Mouse (Mus musculus): Measurements from ENCODE around the gene Gm20695.

Gm20695 gene

GRCm38 (mm10) chr16:3895173-3895792, 10.8 kb downstream of the Gm20695 start:
- no peak for DNase-seq (ENCODE audit: low read depth, low spot score)

GRCm38 (mm10) chr16:3896046-3896445, 11.6 kb downstream of the Gm20695 start:
- no peak for DNase-seq (ENCODE audit: low read depth, low spot score)

- DNase-seq (ENCODE audit: low read depth, low spot score), result no peak
These were observed 12.1 kb downstream of the Gm20695 start for GRCm38 (mm10) chr16:3896553-3896952.

- no peak for DNase-seq (ENCODE audit: low read depth, low spot score)
These were observed 23.0 kb downstream of the Gm20695 start for GRCm38 (mm10) chr16:3907471-3907870.

GRCm38 (mm10) chr16:3908537-3909111, 24.2 kb downstream of the Gm20695 start, which contains the start of the genes 1700037C18Rik and Cluap1:
TSS of gene 1700037C18Rik (minus strand) at chr16:3908689.
TSS of gene Cluap1 (plus strand) at chr16:3908801.
- DNase-seq (ENCODE audit: low read depth, low spot score), result peak; percentile 95

- no peak for DNase-seq (ENCODE audit: low read depth, low spot score)
These were observed 24.7 kb downstream of the Gm20695 start for GRCm38 (mm10) chr16:3909118-3909517.

GRCm38 (mm10) chr16:3920756-3921155, 36.3 kb downstream of the Gm20695 start:
- no peak for DNase-seq (ENCODE audit: low read depth, low spot score)

- DNase-seq (ENCODE audit: low read depth, low spot score), result no peak
These were observed 39.1 kb downstream of the Gm20695 start for GRCm38 (mm10) chr16:3923515-3923914.

- peak; percentile 55 for DNase-seq (ENCODE audit: low read depth, low spot score)
These were observed 39.5 kb downstream of the Gm20695 start for GRCm38 (mm10) chr16:3923966-3924365.

GRCm38 (mm10) chr16:3928582-3928981, 44.1 kb downstream of the Gm20695 start:
- DNase-seq (ENCODE audit: low read depth, low spot score), result no peak

GRCm38 (mm10) chr16:3929151-3929550, 44.7 kb downstream of the Gm20695 start:
- DNase-seq (ENCODE audit: low read depth, low spot score), result no peak

- no peak for DNase-seq (ENCODE audit: low read depth, low spot score)
These were observed 49.1 kb downstream of the Gm20695 start for GRCm38 (mm10) chr16:3933536-3933935.

GRCm38 (mm10) chr16:3934091-3934490, 49.6 kb downstream of the Gm20695 start:
- no peak for DNase-seq (ENCODE audit: low read depth, low spot score)

GRCm38 (mm10) chr16:3934701-3935100, 50.3 kb downstream of the Gm20695 start:
- no peak for DNase-seq (ENCODE audit: low read depth, low spot score)

- no peak for DNase-seq (ENCODE audit: low read depth, low spot score)
These were observed 66.7 kb downstream of the Gm20695 start for GRCm38 (mm10) chr16:3951141-3951540.

GRCm38 (mm10) chr16:3956369-3956768, 71.9 kb downstream of the Gm20695 start:
- DNase-seq (ENCODE audit: low read depth, low spot score), result no peak

- no peak for DNase-seq (ENCODE audit: low read depth, low spot score)
These were observed 74.8 kb downstream of the Gm20695 start for GRCm38 (mm10) chr16:3959261-3959660.

GRCm38 (mm10) chr16:3964990-3965389, 80.5 kb downstream of the Gm20695 start:
- no peak for DNase-seq (ENCODE audit: low read depth, low spot score)

- no peak for DNase-seq (ENCODE audit: low read depth, low spot score)
These were observed 81.1 kb downstream of the Gm20695 start for GRCm38 (mm10) chr16:3965534-3965933.
